Mouse (Mus musculus) adrenal gland, postnatal 10 days (tissue): ENCODE measurements at regions not wholly inside any gene's neighbourhood (a gene's known extent, or its start where the extent isn't known, plus 50 kb on each side); places are given as distances from the start of the nearest gene placed in this dataset.

Experiments
- DNase-seq: peaks from one replicate; pipeline ENCODE4 v3.0.0; 2021; ENCODE audit warnings: mixed read lengths

DNA sequence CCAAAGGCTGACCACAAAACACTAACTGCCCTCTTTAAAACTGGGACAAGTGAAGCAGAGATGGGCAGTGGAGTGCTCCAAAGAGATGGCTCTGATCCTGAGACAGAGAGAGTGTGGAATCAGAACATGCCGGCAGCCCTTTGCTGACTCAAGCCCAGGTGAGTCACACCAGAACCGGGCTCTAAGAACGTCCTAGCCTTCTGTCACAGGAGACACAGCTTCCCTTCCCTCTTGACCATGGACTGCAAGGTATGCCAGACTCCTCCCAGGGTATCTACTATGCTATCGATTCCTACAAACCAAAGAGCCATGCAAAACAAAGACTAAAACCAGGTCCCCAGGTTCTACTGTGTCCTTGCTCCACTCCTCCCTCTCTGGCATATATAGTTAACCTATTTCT lies 98.0 kb downstream of the Dhx15 start:
- no peak for DNase-seq

DNA sequence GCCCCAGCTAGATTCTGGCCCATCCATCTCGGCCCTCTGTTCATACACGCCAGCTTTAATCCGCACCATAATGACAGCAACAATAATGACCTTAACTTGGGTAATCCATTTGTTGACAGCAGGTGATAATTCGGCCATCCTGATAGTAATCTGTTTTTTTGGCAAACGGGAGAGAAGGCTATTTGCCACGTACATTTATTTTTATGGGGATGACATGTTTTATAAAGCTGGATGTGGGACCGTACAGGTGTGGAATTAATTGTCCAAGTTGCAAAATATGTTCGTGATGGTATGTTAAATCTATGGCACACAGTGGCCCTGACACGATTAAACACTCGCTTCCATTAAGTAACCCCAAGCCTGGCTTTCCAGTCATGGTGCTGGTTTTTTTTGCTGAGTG lies 102.2 kb downstream of the Dhx15 start:
- no peak for DNase-seq

DNA sequence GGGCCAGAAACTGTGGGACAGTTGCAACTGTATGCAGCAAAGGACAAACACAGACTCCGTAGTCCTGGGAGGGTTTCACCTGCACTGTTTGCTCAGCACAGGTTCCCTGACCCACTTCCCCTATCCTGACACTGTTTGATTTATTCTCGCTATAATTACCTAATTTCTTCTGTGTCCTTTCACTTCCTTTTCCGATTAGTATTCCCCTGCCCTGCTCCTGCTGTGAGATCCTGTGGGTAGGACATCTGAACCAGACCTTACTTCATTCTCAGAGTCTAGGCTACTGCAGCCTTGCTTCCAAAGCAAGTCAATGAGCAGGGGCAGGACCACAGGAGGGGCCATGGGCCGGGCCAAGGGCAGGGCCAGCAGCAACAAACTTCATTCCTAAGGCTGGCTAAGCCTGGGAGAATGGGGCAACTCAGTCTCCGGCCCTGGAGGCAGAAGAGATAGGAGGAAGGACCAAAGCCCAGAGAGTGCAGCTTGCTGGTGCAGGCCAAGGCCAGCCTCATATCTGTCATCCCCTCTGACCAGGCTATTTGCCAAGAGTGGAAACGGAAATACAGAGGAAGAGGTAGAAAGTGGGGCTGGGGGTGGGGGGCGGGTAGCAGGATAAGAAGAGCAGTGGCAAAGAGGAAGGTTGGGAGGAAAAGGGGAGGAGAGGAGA lies 103.4 kb downstream of the Dhx15 start:
- no peak for DNase-seq

DNA sequence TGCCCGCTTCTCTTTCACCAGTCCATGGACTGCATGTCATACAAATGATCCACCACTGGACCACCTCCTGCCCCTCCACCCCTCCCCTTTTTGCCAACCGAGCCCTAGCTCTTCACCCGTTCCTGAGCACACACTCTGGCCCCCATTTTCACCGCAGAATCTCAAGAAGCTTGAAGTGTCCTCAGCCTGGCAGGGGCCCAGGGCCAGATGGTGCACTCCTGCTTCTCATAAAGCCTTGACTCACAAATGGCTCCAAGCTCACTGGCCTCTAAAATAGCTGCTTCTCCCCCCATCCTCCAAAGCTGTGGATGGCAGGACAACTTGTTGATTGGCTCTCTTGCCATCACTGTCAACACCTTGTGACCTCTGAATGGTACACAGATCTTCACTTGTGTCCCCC lies 110.0 kb downstream of the Dhx15 start:
- no peak for DNase-seq

DNA sequence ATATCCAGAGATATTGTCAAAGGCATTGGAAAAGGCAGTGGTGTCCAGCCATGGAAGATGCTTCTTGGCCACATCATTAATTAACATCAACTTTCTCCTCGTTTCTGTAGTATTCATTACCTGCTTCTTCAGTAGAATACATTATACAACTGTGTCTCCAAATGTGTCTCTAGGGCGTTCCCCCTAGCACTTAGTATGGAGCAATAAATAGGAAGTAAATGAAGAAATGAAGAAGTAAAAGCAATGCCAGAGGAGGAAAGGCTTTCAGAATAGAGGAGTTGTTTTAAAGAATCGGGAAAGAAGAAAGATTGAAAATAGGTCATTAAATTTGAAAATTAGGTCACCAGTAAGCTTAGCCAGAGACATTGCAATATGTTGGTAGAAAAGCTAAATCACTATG lies 112.6 kb downstream of the Dhx15 start:
- no peak for DNase-seq

DNA sequence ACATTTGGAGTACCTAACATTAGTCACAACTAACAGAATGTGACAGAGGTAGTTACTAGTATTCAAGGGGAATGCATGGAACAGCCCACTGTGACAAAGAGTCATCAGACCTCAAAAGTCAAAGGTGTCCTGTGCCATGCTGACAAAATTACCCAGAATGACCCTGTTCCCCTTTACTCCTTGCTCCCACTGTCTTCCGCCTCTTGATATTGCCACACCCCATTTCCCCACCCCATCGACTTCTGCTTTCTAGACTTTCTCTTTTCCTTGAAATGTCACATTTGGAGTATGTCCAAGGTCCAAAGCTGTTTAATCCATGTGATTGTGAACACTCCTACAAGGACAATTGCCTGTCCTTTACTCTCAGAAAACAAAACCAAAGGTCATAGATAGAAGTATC lies 115.2 kb downstream of the Dhx15 start:
- no peak for DNase-seq

DNA sequence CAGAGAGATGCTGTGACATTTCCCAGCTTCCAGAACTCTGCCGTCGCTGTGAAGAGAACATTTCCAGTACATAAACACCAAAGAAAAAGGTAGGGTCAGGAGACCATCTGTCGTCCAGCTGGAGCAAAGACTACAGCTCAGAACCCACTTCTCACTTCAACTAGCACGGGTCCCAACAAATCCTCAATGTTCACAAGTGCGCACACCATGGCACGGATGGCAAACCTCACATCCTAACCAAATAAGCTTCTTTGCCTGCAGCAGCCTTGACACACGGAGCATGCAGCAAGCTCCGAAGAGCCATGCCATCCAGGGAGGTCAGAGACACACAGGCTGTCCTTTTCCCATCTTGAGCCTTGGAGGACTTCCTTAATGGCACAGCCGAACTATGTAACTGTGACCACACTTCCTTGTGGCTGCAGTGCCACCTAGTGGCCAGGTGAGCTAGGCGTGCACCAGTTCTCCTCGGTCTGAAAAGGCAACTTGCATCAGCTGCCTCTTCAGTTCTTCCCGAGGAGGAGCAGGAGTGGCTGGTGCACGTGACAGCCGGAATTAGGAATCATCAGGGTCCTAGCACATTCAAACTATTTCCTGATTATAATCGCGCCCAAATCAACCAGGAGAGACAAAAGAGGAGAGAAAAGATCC lies 125.4 kb downstream of the Dhx15 start:
- DNase-seq, result peak; percentile 90

DNA sequence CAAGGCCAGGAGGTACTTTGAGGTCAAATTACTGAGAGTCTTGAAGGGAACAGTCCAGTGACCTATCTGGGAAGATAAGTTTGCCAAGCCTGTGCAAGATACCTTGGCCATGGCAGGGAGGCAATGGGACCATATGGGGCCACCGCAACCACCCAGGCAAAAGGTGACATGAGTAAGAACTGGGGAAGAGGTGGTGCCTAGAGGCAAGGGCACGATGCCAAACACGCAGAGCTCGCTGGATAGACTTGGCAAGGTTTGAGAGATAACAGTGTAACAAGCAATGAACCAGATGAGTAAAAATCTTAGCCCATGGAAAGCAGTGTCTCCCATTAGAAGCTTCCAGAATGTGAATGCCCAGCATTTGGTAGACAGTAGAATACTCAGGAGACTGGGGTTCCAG lies 128.1 kb downstream of the Dhx15 start:
- DNase-seq, result peak; percentile 73

DNA sequence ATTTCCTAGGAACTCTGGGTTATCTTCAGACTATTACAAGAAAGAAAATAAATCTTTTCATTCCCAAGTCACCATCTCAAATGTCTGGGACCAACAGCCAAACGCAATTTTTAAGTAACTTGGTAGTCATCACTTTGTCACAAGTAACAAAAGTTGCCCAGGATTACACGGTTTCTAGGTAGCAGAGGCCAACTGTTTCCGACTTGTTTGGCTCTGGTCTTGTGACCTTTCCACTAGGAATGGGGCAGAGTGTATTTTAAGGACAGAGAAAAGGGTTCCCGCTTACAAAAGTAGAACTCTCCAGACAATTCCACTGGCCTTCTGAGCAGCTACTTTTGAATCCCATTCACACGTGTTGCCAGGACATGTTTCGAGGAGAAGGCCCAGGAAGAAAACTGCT lies 129.1 kb downstream of the Dhx15 start:
- DNase-seq, result peak; percentile 34

DNA sequence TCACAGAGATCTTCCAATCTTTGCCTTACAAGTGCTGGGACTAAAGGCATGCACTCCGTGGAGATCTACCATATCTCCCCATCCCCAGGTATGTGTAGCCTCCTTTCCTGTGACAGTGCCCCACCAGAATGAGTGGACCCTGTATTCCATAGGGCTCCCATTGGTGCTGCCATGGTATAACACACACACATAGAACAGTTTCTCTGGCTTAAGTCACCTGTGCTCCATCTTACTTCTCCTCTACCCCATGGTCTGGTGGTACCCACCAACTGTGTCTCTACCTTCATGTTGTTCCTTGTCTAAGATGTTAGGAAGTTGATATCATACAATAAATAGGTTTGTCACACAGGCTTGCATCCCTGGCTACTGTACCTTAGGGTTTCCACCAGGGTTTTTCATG lies 133.1 kb downstream of the Dhx15 start:
- DNase-seq, result no peak

DNA sequence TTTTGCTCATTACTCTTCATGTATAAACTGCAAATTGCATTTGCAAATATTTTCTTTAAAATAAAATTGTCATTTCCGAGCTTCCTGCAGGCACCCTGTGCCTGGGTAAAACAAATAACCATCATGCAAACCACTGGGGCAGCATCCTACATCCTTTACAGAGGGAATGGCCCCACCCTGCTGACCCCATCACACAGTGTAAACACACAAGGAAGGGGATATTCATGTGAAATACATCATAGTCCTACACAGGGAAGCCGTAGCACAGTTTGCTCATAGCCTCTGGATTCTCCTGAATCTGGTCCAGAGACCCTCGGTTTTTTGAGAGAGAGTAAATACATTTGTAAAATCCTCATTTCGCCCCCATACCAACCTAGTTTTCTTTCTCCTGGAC lies 138.2 kb downstream of the Dhx15 start:
- no peak for DNase-seq

DNA sequence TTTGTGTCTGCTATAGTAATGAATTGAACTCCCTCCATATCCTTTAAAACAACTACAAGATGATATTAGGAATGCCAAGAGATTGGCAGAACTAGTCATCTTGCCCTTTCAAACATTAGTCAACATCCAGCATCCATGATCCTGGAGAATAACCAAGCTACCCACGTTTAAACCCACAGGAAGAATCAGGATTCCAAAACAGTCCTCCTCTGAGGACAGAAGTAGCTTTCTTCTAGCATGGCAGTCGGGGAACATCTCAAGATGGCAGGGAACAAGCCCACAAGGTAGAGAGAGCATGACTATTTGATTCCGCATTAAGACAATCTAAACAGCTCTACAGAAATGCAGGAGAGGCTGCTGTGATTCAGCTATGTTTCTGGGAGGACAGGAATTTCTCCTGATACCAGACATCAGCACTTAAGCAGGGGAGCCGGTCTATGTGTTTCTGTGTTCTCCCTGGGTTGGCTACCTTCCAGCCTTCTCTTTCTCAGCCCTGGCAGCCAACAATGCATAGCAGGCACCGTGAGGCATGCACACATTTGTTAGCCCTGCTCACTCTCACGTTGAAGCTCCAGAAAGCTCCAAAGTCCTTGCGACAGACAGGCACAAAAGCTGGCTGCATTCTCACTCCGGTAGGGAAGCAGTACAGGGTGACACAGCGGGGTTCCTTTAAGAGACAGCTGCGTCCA lies 138.8 kb downstream of the Dhx15 start:
- DNase-seq, result peak; percentile 5

DNA sequence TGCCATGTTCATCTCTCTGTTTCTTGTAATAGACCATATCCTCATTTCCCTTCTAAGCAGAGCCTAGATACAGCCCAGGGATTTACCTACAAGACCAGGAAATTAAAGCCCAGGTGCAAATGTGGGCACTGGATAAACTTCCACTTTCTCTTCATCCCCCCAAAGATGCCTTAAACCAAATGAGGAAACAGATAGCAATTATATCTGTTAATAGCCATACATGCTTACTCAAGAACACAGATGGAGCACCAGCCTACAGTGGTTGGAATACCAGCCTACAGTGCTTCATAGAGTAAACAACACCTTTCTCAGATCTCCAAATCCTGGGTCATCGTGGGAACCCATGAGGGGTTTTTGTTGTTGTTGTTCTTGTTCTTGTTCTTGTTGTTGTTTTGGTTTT lies 141.5 kb downstream of the Dhx15 start:
- DNase-seq, result no peak

DNA sequence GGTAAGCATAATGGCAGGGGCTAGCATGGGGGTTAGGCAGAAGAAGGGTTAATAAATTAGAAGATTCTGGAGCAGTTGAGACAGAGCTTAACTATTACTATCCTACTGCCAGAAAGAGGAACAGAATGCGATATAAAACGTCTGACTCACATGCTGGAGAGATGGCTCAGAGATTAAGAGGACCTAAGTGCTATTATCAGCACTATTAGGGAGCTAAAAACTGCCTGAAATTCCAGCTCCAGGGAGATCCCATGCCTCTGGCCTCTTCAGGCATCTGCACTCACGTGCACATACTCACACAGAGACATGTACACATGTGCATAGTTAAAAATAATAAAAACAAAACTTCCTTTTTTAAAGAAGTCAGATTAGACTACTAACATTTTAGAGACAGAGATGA lies 143.6 kb downstream of the Dhx15 start:
- DNase-seq, result no peak

DNA sequence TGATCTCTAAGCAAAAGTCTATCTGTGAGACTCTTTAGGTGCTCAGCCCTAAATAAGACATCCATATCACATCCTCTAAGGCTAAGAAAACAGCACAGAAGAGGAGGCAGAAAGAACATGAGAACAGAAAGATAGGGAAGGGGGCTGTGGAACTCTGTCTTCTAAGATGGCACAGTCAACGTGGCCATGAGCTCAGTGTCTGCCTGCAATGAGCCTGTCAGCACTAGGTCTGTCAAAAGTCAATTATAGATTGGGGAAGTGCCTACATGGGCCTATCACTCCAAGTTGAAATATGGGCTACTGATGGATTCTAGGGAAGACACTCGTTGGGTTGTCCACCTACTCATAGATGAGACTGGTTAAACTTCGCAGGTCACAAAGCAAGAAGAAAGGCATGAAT lies 146.2 kb downstream of the Dhx15 start:
- DNase-seq, result no peak

DNA sequence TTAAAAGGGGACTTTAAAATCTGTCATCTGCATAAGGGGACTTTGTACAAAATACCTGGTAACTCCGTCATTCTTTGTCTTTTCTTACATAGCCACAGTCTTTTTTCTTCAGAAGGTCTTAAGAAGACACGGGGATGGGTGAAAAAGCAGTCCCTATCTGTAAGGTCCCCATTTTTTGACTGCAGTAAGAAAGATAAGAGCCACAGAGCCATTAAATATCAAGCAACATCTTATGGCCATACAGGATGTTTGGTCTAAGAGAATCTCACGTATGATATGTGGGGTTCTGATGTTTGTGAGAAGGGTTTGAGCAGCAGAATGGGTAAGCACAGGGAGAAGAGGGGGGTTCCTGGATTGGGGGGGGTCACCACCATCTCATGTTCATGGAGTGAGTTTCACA lies 148.9 kb downstream of the Dhx15 start:
- no peak for DNase-seq

DNA sequence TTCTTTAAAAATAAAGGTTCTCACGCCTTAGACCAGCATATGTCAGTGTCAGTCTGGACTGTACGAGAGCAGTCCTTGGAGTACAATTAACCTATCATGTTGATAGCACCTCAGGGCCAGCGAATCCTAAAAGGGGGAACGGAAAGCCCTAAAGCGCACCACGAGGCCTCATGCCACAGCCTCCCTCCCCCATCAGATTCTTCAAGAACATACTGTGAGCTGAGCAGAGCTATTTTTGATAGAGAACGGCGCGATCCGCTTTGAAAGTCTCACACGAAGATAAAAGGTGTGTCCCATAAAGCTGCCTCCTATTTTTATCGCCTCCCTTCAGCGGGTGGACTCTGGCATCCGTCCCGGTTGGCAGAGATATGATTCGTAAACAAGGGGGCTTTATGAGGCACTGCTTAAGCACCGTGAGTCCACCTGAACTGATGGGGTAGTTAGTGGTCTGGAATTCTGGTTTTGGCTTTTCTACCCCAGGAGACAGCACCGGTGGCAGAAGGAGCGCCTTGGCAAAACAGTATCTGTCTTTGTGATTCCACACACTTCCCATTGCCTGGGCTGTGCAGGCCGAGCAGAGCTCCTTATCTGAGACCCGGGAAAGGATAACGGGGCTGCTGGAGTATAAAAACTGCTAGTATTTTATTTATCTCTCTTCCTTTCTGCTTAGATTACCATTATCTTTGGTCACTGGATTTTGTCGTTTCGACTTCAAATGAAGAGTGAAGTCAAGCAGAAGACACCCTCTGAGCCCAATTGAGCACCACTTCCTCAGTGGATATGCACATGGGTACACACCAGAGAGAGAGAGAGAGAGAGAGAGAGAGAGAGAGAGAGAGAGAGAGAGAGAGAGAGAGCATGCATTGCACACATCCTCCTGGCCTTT lies 149.6 kb downstream of the Dhx15 start:
- no peak for DNase-seq

DNA sequence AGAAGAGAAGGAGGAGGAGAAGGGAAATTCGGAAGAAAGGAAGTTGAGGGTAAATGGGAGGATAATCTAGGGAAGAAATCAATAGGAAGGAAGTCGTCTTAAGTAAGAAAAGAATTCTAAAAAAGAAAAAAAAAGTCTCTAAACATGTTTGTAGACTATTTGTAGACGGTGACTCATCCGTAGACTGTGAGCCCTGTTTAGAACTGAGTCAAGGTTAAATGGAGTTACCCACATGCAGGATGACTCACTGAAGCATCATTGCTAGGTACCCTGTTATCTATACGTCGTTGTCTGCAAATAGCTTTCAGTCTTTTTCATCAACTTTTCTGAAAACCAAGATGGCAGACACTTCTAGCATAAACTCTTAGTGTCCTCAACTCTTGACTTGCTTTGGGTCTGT lies 155.0 kb downstream of the Dhx15 start:
- no peak for DNase-seq

DNA sequence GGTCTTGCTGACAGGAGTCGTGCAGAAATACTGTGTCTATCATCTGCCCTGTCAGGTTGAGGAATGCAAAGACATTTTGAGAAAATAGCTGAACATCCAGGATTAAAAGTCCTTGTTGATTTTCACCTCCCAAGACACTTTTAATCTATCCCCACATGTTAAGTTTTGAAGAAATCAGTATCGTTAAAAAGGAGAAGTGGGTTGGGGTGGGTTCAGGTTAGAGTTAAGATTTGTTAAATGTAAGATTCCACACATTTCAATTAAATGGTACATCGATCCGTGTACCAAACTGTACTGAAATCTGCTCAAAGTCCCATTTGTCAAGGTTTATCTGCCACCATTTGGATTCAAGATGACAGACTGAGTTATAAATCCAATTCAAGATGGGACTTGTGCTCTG lies 162.8 kb downstream of the Dhx15 start:
- no peak for DNase-seq

DNA sequence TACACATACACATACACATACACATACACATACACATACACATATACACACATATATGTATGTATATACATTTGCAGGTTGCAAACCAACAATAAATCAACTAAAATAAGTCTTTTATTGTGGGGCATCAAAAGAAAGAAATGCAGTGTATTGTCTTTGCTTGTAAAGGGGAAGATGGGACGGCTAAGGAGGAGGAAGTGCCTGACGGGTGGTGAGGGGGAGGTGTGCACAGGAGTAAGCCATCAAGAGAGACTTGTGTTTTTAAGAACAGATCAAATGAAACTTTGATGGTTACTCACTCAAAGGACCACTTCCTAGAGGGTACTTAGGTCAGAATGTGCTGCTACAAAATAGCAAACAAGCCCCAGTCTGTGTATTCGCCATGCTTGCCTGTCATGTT lies 164.2 kb downstream of the Dhx15 start:
- DNase-seq, result no peak

DNA sequence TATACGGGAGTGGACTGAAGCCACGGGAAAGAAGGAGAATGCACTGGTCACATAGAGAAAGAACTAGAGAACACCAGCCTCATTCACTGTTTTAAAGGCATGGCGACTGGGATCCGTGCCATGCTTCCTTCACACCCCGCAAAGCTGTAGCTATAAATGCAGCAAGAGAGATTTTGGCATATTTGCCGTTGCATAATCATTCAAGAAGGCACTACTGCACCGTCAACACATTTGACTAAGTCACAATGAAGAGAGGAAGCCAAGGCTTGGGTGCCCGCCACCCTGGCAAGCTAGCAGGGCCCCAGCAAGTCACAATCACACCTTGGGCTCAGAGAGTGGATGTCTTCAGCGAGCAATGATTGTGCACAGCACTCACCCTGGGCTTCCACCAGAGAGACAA lies 167.1 kb downstream of the Dhx15 start:
- DNase-seq, result peak; percentile 20

DNA sequence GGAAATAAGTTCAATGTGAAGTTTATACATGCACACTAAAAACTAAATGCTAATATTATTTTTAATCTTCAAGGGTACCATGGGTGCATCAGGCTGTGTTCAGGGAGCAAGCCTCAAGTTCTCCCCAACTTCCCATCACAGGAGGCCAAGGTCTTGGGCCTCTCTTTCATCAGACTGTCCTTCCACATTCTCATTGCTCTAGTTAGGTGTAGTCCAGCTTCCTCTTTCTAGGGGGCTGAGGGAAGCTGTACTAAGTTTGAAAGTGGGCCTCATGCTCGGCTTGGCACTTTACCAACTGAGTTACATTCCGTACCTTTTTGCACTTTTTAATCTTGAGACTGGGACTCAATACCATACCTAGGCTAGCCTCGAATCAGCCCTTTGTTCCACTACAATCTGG lies 173.3 kb downstream of the Dhx15 start:
- no peak for DNase-seq

DNA sequence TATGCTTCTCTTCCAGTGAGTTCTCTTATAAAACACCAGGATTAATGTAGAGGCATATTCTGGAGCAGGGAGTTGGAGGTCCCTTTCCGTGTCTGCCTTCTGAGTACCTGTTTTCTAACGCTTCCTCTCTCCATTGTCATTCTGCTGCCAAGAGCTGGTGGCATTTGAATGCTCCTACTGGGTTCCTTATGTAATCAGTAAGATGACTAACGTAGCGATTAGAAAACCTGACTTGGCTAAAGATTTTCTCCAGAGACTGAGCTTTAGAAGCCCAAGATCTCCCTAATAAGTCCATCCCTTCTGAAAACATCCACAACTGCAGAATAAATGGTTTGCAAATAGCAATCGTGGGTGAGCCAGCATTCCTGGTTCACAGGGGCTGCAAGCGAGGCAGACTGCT lies 174.5 kb downstream of the Dhx15 start:
- no peak for DNase-seq
